Mouse (Mus musculus) right cerebral cortex, postnatal 4 days (tissue): ENCODE data around the gene Bcl2l13.
"Not testable (repeated sequence)": the region's sequence is repeated elsewhere in the genome, so short reads cannot be mapped to it uniquely, and the experiment has no call there.

Experiments
- DNase-seq: peaks from one replicate; pipeline ENCODE4 v3.0.0-alpha.2; 2022

The Bcl2l13 gene

DNA sequence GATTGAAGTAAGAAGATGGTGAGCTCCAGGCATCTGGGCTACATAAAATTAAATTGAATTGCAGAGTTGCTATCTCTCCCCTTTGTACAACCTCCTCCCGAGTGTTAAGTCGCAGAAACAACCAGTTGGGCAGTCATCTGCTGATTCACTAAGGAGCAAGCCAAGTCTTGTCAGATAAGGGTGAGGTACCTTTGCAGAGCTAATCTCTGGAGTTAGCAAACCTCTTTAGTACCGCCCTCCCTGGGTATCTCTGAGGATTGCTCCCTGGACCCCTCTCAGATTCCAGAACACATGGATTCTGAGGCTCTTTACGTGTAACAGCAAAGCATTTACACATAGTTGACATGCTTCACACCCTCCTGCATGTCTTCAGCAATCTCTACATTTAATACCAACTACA, 3.9 kb upstream of the Bcl2l13 start:
- no peak for DNase-seq

DNA sequence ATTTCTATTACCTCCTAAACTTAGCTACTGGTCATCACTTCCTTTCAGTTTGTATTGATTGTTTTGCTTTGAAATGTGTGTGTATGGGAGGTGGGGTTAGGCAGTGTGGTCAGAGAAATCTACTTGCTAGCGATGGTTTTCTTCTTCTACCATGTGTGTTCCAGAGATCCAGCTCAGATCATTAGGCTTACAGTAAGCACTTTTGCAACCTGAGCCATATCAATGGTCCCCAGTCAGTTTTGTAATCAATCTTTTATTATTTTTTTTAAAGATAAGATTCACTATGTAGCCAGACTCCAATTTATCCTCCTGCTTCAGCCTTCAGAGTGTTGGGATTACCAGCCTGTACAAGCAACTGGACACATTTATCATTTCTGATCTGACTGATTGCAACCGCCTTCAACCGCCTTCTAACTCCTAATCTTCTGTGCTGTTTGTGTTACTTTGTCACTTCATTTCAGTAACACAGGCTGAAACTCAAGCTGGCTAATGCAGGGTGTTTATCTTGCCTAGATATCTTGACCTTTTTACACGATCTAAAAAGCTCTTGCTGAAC, 1.2 kb upstream of the Bcl2l13 start:
- DNase-seq, result no peak

DNA sequence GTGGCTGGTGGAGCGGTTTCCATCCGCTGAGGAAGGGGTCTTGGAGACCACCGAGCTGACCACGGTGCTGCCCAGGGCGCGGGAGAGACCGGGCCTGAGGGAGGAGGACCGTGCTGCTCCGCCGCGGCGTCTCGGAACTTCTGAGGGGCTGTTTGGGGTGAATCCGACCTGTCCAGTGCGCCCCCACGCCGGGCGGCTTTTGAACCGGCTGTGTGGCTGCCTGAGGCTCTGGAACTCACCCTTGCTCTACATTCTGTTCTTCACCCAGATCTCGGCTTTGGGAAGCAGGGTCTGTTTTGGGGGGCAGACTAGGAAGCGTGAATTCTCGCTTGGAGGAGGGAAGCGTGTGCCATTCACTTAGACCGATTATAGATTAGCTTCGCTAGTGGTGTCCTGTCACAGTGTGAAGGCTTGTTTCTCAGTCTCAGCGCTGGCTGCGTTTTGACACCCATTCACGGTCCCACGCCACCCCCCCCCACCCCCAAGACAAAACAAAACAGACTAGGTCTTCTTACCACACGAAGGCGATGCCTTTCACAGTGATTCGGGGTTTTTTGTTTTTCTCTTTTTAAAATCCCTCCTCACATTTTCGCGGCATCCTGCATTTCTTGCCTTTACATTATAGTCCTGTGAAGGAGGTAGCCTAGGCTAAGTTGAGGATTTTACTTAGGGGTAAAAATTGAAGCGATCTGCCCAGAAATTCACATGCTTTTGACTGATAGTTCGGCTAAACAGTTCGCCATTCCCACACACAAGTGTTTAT, 558 bp downstream of the Bcl2l13 start:
- no peak for DNase-seq

DNA sequence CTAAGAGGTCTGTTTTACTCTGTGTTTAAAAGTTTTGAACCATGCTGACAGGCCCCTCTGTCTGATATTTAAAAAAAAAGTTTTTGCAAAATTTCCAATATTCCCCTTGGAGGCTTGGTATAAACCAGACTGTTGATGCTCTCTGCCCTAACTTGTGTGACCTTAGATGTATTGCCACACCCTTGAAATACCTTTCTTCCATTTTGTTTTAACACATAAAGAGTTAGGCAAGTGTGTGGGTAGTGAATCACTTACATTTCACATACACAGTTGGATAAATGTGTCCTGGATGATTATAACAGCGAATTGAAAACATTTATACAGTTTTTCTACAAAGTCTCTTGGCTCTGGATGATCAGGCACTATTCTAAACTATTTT, 1.1 kb downstream of the Bcl2l13 start:
- DNase-seq, result no peak

DNA sequence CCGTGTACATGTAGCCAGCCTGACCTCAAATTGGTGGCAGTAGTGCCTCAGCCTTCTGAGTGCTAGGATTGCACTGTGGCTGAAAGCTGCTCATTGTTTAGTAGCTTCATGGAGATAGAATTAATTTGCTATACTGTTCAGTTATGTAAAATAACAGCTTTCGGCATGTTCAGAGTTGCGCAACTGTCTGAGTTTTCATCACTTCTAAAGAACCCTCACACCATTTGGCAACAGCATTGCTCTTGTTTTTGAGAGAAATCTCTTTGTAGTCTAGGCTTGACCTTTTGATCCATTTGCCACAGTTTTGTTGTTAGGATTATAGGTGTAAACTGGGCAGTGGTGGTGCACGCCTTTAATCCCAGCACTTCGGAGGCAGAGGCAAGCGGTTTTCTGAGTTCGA, 4.2 kb downstream of the Bcl2l13 start:
- DNase-seq, result no peak

DNA sequence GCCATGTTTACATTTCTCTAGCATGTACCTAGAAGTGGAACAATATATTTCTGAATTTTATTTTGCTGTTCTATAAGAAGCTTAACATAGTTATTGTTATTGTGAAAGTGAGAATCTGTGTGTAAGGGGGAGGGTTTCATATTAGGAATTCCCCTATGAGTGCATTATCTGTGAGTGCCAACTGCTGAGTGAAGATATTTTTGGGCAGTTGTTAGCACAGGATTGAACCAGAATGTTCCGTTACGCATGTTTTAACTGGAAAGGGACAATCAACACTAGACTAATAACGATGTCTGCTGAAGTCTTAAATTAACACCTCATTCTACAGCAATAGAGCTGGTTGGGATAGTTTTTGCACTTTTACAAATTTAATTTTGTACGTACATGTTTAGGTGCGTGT, 5.7 kb downstream of the Bcl2l13 start:
- no peak for DNase-seq

DNA sequence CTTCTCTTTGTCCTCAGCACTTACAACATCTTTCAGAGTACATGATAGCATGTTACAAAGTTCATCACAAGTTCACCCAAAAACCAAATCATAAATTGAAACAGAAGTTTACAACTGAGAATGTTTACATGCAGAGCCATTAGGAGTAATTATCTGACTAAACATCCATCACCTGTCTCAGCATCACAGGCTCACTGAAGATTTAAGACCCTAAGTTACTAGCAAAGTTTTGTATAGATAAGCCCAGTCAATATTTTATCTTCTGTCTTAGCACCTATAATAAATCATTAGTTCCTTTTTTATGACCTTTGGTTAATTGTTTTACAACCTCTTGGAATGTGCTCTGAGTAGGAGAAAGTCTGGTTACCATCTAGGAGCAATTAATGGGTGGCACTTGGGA, 14.7 kb downstream of the Bcl2l13 start:
- DNase-seq, result not testable (repeated sequence)

DNA sequence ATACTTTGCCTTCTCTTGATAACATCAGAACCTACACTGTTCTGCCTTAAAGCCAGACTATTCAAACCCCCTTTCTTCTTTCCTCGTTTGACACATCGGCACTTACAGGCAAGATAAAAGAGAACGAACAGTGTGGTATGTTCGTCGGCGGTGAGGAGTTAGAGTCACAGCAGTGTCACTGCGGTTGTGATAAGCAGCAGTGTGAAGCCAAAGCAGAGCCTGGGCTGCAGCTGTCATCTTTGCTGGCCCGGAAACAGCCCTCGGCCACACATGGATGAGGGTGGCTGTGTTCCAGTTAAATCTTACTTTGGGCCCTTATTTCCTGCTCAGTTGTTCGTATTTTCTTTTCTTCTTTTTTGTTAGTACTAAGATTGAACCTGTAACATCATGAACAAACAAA, 18.4 kb downstream of the Bcl2l13 start:
- no peak for DNase-seq

DNA sequence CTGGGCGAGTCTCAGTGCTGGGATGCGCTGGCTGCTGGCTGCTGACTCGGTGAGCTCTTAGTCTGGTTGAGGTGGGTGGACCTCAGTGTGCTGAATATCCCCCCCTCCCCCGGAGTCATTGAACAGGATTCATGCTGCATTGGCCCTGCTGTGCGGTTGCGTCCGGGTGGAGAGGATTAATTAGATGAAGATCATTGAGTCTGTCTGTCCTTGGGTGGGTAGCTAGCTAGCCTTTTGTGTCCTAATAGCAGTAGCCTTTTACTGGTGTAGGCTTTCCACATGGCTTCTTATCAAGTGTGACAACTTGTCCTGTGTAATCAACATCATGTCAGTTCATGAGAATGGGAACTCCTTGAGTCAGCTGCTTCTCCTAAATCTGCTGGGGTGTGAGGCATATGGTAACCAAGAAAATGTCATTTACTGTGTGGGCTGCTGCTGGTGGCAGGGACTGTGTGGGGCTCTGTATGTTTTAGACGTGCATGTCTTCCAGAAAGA, 22.3 kb downstream of the Bcl2l13 start:
- no peak for DNase-seq

DNA sequence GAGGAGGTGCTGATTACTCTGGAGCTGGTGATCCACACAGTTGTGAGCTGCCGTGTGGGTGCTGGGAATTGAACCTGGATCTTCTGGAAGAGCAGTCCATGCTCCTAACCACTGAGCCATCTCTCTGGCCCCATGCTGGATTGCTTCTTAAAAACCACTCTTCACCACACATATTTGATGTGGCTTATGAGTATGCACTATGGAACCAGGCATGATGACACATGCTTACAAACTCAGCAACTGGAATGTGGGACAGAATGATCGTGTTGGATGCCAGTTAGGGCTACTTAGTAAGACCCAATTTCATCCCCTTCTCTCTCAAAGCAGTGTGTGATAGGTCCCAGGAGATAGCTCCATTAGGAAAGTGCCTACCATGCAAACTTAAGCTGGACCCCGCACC, 24.1 kb downstream of the Bcl2l13 start:
- no peak for DNase-seq

DNA sequence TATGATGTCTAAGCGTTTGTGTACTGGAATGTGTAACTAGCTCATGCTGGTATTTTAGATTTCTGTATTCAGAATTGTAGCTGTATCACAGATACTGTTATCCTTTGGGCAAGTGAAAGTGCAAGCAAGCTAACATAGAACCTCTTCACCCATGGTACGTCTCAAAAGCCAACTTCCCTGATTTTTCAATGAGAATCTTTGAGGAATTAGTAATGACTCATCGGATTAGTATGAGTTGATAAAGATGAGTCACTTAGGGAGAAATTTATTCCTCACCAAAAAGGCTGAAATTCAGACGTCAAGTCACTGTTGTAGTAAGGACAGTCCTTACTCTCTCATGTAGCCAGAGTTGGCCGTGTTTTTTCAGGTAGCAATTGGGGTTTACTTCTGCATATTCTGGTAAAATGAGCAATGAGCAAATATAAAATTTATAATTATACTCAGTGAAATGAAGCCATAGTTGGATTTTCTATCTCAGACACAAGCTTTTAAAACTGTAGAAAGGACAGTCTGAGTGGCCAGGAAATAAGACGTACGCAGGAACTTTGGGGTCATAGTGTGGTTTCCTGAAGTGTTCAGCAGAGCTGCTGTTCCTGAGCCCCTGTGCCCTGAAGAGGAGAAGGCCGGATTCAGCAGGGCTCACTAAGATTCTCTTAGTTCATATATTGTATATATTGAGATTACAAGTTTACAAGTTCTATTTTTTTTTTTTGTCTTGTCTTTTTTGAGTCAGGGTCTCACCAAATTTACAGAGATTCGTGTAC, 30.2 kb downstream of the Bcl2l13 start:
- no peak for DNase-seq

DNA sequence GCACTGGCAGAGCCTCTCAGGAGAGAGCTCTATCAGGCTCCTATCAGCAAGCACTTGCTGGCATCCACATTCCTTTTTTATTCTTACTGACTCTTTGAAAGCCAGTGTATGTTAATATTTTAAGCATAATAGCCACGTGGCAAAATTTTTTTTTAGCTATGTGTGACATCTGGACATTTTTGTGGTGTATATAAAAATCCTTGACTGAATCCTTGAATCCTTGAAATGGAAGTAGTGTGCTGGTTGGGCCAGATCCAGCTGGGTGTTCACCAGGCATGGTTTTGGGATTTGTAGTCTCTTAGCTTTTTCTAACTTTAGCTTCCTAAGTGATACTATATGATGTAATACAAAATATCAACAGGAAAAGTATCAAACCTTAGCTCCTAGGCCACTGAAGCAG, 32.8 kb downstream of the Bcl2l13 start:
- peak; percentile 61 for DNase-seq

DNA sequence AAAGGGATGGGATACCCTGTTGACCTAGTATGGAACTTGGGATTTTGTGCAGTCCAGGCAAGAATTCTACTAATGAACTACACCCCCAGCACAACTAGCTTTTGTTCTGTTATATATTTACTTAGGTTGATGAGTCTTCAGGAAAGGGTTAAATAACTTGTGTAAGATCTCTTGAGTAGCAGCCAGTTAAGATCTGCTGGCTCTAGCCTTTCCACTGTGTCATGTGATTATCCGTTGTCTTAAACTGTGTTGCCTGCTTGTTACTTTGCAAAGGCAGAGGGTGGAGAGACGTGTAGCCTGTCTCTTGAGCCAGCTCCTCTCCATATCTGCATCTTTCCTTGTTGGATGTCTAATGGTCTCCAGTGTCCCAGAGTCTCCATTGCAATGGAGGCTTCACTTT, 35.3 kb downstream of the Bcl2l13 start:
- DNase-seq, result no peak

DNA sequence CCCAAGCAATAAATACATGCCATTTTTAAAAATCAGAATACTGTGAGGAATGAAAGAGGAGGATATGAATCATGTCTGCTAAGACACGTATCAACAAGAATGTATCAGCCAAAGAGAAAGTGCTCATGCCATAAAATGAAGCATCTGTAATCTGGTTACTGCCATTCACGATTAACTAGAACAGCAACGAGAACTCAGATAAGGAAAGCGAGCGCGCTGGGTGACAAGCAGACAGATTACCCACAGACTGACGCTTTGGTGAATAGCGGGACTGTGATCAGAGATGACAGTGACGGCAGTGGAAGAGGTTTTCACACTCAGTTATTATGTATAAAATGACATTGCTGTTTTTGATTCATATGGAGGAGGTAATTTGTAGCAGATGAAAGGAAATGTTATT, 37.9 kb downstream of the Bcl2l13 start:
- DNase-seq, result no peak

DNA sequence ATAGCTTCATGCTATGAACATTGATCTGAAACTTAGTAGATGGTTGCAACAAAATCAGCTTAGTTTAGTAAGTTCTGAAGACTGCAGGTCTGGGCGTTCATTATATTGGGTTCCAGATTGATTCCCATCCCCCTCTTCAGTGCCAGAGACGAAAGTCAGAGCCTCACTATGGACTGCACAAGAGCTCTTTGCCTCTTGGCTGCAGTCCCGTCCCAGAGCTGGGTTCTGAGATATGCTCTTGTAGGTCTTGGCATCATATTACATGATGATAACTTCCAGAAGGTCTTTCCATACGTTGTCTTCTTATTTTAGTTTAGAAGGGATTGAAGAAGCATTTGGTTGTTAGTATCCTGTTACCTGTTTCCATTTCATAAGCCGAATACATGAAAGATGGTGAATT, 43.0 kb downstream of the Bcl2l13 start:
- DNase-seq, result no peak

DNA sequence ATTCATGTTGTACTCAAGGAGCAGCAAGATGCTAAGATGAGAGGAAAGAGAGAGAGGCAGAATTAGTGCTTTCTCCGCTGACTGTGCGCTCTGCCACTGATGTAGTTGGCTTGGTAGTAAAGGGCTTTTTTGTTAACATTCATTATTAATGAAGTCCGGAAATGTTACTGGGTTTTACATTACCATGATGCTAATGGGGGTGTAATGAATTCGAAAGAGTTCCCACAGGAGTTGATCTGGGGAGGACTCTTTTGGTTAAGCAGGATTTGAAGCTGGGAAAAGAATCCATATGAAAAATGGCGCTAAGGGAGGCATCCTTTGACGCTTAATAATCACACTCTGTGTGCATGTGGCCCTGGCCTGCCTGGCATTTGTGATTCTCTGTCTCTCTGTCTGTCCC, 48.4 kb downstream of the Bcl2l13 start:
- DNase-seq, result no peak

DNA sequence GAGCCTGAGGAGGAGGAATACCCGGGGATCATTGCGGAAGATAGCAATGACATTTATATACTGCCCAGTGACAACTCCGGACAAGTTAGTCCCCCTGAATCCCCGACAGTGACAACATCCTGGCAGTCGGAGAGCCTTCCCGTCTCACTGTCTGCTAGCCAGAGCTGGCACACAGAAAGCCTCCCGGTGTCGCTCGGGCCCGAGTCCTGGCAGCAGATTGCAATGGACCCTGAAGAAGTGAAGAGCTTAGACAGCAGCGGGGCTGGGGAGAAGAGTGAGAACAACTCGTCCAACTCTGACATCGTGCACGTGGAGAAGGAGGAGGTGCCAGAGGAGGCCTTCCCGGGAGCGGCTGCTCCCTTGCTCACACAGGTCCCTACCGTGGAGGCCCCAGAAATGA, 50.7 kb downstream of the Bcl2l13 start:
- no peak for DNase-seq

DNA sequence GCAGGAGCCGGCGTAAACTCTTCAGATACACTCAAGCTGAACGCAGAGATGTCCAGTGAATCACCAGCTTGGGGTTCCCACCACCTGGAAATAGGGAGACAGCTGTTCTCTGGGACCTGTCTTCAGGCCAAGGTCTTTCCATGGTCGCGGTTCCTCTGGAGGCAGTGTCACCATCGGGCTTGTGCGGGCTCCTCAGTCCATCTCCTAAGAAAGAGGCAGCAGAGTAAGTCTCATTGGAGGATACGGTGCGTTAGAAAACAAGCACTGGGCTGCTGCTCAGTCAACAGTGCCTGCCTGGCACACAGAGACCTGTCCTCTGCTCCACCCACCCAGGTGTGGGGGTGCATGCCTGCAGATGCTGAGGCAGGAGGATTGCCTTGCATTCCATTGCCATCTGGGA, 58.1 kb downstream of the Bcl2l13 start:
- no peak for DNase-seq

DNA sequence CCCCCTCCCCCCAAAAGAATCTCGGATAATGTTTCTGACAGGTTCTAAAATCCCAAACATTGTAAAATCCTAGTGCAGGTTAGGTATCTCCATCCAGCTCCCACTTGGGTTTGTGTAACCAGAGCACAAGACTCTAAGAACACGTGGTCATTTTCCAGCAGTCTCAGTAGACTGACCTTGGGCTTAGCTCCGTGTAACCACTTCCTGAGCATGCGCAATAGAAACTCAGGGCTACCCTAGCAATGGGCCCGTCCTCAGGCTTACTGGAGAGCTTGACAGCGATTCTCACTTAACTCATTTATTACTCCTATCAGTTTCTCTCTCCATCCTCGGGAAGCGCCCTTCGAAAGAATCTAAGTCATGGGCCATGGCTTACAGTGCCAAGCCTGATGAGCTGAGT, 58.5 kb downstream of the Bcl2l13 start:
- no peak for DNase-seq

DNA sequence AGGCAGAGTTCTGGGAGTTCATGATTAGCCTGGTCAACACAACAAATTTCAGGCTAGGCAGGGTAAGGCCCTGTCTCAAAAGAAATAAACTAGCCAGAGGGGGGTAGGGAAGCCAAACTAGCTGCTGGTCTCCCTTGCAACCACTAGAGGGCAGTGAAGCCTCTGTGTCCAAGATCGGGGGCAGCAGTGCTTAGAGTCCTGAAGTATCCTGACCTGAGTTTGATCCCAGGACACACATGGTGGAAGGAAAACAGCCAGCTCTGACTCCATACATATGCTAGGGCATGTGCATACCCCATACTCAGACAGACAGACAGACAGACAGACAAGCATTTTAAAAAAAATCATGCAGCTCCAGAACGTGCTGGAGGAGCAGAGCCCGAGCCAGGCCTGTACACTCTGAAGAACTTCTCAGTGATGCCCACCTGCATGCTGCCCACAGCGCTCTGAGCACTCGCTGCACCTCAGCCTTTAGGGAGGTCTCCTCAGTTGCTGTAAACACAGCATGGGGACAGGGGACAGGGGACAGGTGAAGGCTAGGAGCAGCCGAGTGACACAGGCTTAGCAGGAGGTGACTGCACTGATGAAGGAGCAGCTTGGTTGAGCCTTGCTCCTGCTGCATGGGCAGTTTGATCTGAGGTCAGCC, 62.3 kb downstream of the Bcl2l13 start:
- DNase-seq, result no peak

DNA sequence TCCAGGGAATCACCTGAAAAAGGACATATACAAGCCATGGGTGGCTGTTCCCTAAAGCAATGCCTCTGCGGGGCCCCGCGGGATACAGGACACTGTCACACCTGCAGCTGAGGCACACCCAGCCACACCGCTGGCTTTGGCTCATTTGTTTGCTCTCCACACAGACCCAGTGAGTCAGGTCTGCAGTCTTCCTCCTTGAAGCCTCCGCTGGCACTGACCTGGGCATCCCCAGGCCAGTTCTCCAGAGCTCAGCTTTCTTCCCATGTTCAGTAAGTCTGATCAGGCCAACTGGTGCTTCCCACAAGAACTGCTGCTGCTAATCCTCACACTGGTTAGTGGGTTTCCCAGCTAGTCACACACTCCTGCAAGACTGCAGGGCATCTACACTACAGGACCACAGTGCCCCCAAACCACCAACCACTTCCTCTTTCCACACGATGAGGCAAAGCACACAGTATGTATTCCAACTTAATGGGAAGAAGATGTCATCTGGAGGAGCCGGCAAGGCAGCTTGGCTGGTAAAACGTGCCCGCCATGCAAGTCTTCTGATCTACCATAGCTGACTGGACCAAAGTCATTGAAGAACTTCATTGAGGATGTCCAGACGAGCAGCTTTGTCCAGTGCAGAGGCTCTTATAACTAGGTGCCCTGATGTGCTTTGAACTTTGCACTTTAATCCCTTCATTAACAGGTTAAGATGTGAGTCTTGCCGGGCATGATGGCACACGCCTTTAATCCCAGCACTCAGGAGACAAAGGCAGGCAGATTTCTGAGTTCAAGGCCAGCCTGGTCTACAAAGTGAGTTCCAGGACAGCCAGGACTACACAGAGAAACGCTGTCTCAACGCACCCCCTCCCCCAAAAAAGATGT, 66.0 kb downstream of the Bcl2l13 start:
- no peak for DNase-seq

DNA sequence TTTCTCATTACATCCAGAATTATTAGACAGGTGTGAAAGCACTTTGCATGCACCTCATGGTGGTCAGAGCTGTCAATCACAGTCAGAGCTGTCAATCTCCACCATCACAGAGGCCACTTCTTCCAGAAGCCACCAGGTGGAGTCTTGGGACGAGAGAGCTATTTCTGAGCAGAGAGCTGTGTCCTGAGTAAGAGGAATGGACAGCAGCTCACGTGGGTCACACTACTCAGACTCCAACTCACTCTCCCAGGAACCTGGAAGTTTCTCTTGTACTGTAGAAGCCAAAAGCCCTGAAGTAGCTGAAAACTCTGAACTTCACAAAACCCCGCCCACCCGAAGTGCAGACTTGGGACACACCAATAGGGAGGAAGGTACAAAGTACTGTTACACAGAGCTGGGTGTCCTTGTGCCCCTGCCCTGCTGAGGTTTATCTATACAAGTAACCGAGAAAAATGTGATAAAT, 67.5 kb downstream of the Bcl2l13 start:
- DNase-seq, result no peak

DNA sequence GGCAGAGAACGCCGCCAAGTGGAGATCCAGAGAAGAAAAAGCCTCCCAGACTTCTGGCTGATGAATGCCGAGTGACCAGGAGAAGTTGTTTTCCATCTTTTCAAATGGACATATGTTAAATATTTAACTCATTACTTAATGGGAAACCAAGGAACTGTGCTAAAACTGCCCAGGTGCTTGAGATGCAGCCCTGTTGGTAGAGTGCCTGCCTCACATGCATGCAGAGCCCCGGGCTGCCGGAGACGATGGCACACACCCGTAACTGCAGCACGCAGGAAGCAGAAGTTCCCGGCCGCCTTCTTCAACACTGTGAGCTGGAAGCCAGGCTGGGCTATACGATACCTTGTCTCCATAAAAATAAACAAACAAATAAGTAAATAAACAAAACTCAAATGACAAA, 67.9 kb downstream of the Bcl2l13 start:
- DNase-seq, result no peak
